Mouse (Mus musculus) neural tube, embryonic 11.5 days (tissue): ENCODE measurements around the gene Fosl1. TPM values are rescaled to one million over a fixed set of nuclear protein-coding genes. Genes with fewer than 3 reads are reported as not detected.
"Not testable (repeated sequence)": the region's sequence is repeated elsewhere in the genome, so short reads cannot be mapped to it uniquely, and the experiment has no call there.

Experiments used
- ATAC-seq: fragments of 200-750 bp; cut with Nextera tagmentation; 2 replicates; pipeline ENCODE4 v1.8.0; 2017; ENCODE audit warnings: moderate number of reproducible peaks, mild to moderate bottlenecking, moderate TSS enrichment, moderate library complexity; ENCODE audit not compliant: insufficient read depth, low FRiP score, low TSS enrichment
- DNase-seq: peaks from one replicate; pipeline ENCODE4 v3.0.0-alpha.2; 2015; ENCODE audit warnings: low spot score
- H3K27ac ChIP-seq: fragments of 300-500 bp; sonication (generic); 2 replicates; pipeline ENCODE4 v1.5.1; 2014; ENCODE audit warnings: low read depth, mild to moderate bottlenecking, low read length
- H3K27me3 ChIP-seq: fragments of 300-500 bp; sonication (generic); 2 replicates; pipeline ENCODE4 v1.6.1; 2014; ENCODE audit warnings: mild to moderate bottlenecking, low read length, mixed read lengths; ENCODE audit not compliant: control insufficient read depth, insufficient read depth
- H3K36me3 ChIP-seq: fragments of 300-500 bp; sonication (generic); 2 replicates; pipeline ENCODE4 v1.6.1; 2014; ENCODE audit warnings: mild to moderate bottlenecking, low read length, moderate library complexity, mixed read lengths; ENCODE audit not compliant: control insufficient read depth, insufficient read depth
- H3K4me1 ChIP-seq: fragments of 300-500 bp; sonication (generic); 2 replicates; pipeline ENCODE4 v1.6.1; 2014; ENCODE audit warnings: low read length, mixed read lengths; ENCODE audit not compliant: control insufficient read depth, insufficient read depth
- H3K4me2 ChIP-seq: fragments of 300-500 bp; sonication (generic); 2 replicates; pipeline ENCODE4 v1.6.1; 2014; ENCODE audit warnings: low read depth, mild to moderate bottlenecking, moderate library complexity
- H3K4me3 ChIP-seq: fragments of 300-500 bp; sonication (generic); 2 replicates; pipeline ENCODE4 v1.5.1; 2014; ENCODE audit warnings: low read depth, low read length
- H3K9ac ChIP-seq: fragments of 300-500 bp; sonication (generic); 2 replicates; pipeline ENCODE4 v1.6.1; 2014; ENCODE audit warnings: mild to moderate bottlenecking, low read length
- H3K9me3 ChIP-seq: fragments of 300-500 bp; sonication (generic); 2 replicates; pipeline ENCODE4 v1.6.1; 2016; ENCODE audit warnings: low read length; ENCODE audit not compliant: control insufficient read depth
- WGBS: fragments of 180-500 bp; shearing (Covaris S2); extraction: QIAGEN DNeasy Blood & Tissue Kit; methylation state at CpG from one replicate; pipeline ENCODE4 v1.1.7; 2014; 5-methylcytosine and 5-hydroxymethylcytosine counted together
- polyA plus RNA-seq: library from polyadenylated mRNA; unstranded; fragments of >200 nt; fragmentation: Nextera tagmentation; extraction: Ambion mirVana; gene quantifications from 2 replicates; pipeline ENCODE4 v1.2.1, GENCODE M21; 2014

Gene Fosl1
- polyA plus RNA-seq, 1 experiment from 2014 or later: not detected

DNA sequence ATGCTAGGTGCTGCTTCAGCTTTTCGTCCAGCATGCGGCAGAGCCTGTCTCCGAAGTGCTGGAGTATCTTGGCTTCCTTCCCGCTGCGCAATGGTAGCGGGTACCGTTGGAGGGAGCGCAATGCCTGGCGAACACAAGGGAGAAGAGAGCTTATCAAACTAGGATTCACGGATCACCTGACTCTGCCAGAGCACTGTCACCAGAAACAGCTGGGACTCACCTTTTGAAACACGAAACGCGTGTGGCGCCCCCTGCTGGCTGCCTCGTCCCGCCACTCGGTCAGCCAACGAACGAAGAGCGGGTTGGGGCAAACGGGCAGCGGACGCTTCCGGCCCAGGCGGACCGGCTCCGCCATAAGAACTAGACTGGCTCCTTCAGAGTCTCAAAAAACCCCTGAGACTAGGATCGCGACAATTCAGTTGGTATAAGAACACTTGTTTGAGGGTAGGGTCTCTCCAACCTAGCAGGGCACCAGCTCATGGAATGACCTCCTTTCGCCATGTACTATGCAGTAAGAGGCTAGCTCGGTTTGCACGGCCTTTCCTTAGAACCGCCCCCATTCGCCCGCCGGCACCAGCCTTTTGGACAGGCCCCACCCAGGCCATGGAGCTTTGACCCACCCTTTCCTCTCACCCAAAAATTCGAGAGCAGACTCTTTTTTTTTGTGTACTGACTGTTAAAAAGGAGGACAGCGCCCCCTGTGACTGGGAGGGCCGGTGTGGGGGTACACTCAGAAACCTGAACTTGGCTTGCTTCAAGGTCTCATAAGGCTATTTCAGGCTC lies 40.6 kb downstream of the Fosl1 start, which contains the start of gene Mus81:
TSS of gene Mus81 (minus strand) at position 635 of the 783 bp plus-strand sequence.
- Histone ChIP-seq H3K27me3 (no peaks in the 10 kb centered on the region), H3K4me3 (peak within 1 kb of the TSS; percentile 44), H3K36me3 (peaks cover 5% of the 10 kb centered on the region), H3K9me3 (no peaks in the 10 kb centered on the region), H3K4me1 (peaks cover 21% of the 10 kb centered on the region), H3K27ac (peak within 1 kb of the TSS; percentile 98), H3K9ac (peak within 1 kb of the TSS; percentile 68), H3K4me2 (peak within 1 kb of the TSS; percentile 56)
- ATAC-seq (peak; percentile 51), DNase-seq (peak; percentile 94)
- 1% methylated on average over 39 of the region's 39 CpGs for WGBS

DNA sequence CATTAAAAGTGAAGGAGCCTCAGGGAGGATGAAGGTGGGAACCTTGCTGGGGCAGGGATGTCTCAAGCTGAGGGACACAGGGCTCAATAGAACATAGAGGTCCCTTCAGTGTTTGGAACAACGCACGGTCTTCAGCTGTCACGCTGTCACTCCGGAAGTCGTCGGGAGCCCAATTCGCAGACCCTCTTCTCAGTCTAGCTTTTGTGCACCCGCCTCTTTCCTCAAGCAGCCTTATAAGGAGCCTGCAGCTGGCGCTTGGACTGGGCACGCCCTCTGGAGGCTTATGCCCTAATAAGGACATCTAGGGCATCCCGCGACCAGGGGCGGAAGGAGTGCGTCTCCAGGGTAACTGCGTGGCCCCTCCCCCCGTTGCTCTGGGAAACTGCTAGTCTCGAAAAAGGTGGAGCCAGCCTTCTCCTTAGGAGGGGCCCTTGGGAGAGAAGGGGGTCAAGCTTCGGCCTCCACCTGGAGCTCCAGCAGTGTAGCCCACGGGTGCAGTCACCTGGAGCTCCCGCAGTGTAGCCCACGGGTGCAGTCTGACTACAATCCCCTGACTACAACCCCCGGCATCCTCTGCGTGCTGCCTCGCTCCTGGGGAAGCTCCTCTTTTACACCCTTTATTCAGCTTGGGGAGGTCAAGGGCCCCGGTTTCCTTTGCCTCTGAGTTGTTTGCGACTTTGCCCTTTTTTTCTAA lies 41.7 kb downstream of the Fosl1 start:
- Histone ChIP-seq H3K4me3 (peak overlapping the region; percentile 44), H3K27ac (peak overlapping the region; percentile 98), H3K27me3 (no peaks in the 10 kb centered on the region), H3K9ac (peak overlapping the region; percentile 68), H3K4me1 (peaks cover 21% of the 10 kb centered on the region), H3K4me2 (peak overlapping the region; percentile 56), H3K36me3 (peaks cover 12% of the 10 kb centered on the region), H3K9me3 (no peaks in the 10 kb centered on the region)
- ATAC-seq (peak; percentile 83), DNase-seq (peak; percentile 98)
- under 1% methylated on average over 26 of the region's 26 CpGs for WGBS

DNA sequence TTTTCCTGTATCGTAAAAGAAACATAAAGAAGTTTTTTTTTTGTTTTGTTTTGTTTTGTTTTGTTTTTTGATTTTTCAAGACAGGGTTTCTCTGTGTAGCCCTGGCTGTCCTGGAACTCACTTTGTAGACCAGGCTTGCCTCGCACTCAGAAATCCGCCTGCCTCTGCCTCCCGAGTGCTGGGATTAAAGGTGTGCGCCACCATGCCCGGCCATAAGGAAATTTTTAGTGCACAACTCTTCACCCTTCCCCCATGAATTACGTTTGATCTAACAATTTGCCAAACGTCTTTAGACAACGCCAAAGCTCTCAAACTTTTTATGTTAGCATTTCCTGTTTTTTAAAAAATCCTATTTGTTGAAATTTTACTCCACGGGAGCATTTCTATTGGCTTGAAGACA lies 42.4 kb downstream of the Fosl1 start:
- WGBS: 55% methylated on average over 10 of the region's 10 CpGs
- Histone ChIP-seq H3K4me1 (peaks cover 21% of the 10 kb centered on the region), H3K36me3 (peaks cover 15% of the 10 kb centered on the region), H3K27ac (0 out of 2 replicates have a peak overlapping the region, but pooled peaks have one; percentile 98), H3K4me2 (0 out of 2 replicates have a peak overlapping the region, but pooled peaks have one; percentile 7)
- H3K9ac ChIP-seq, H3K9me3 ChIP-seq, ATAC-seq, H3K27me3 ChIP-seq, DNase-seq, H3K4me3 ChIP-seq: not testable (repeated sequence)

GRCm38 (mm10) chr19:5490313-5490897 lies 43.1 kb downstream of the Fosl1 start, which contains the start of gene Cfl1:
Cfl1 (plus strand) TSS chr19:5490455.
- WGBS: under 1% methylated on average over 57 of the region's 62 CpGs
- Histone ChIP-seq H3K9me3 (no peaks in the 10 kb centered on the region), H3K4me3 (peak within 1 kb of the TSS; percentile 87), H3K27me3 (no peaks in the 10 kb centered on the region), H3K4me1 (peaks cover 21% of the 10 kb centered on the region), H3K9ac (peak within 1 kb of the TSS; percentile 90), H3K27ac (peak within 1 kb of the TSS; percentile 98), H3K36me3 (peaks cover 14% of the 10 kb centered on the region), H3K4me2 (peak within 1 kb of the TSS; percentile 89)
- DNase-seq (peak; percentile 97), ATAC-seq (peak; percentile 68)

- Histone ChIP-seq H3K4me1 (peaks cover 21% of the 10 kb centered on the region), H3K9me3 (no peaks in the 10 kb centered on the region), H3K27ac (peak overlapping the region; percentile 98), H3K36me3 (peaks cover 17% of the 10 kb centered on the region), H3K27me3 (no peaks in the 10 kb centered on the region), H3K9ac (peak overlapping the region; percentile 90), H3K4me2 (peak overlapping the region; percentile 89), H3K4me3 (peak overlapping the region; percentile 87)
- no peak for ATAC-seq
- DNase-seq: peak; percentile 80
- WGBS: under 1% methylated on average over 59 of the region's 59 CpGs
These were observed 43.8 kb downstream of the Fosl1 start for GRCm38 (mm10) chr19:5490898-5491708.

DNA sequence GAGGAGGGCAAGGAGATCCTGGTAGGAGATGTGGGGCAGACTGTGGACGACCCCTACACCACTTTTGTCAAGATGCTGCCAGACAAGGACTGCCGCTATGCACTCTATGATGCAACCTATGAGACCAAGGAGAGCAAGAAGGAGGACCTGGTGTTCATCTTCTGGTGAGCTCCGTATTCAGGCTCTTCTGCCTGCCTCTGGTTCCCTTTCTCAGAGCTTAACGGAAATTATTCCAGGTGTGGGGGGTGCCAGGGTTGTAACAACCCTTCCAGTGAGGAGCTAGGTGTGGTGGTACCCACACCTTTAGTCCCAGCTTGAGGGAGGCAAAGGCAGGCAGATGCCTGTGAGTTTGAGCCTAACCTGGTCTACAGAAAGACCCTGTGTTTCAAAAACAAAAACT lies 45.3 kb downstream of the Fosl1 start:
- peaks cover 20% of the 10 kb centered on the region for H3K36me3 ChIP-seq

GRCm38 (mm10) chr19:5493301-5493721 lies 46.0 kb downstream of the Fosl1 start:
- Histone ChIP-seq H3K4me1 (peaks cover 14% of the 10 kb centered on the region; the same call in 1 of the 2 replicates), H3K36me3 (peaks cover 22% of the 10 kb centered on the region)
- ATAC-seq, H3K27me3 ChIP-seq, DNase-seq, H3K27ac ChIP-seq, H3K9ac ChIP-seq, H3K4me3 ChIP-seq, H3K4me2 ChIP-seq, H3K9me3 ChIP-seq: not testable (repeated sequence)
- WGBS: 66% methylated on average over 9 of the region's 9 CpGs

More for the DNA sequence above, 45.3 kb downstream of the Fosl1 start:
- Histone ChIP-seq H3K9ac (no peak overlapping the region), H3K4me3 (no peak overlapping the region), H3K4me2 (no peak overlapping the region), H3K27me3 (no peaks in the 10 kb centered on the region), H3K9me3 (no peaks in the 10 kb centered on the region), H3K27ac (no peak overlapping the region), H3K4me1 (peaks cover 14% of the 10 kb centered on the region; the same call in 1 of the 2 replicates)
- no peak for ATAC-seq
- DNase-seq: no peak
- WGBS: 94% methylated on average over 4 of the region's 4 CpGs

DNA sequence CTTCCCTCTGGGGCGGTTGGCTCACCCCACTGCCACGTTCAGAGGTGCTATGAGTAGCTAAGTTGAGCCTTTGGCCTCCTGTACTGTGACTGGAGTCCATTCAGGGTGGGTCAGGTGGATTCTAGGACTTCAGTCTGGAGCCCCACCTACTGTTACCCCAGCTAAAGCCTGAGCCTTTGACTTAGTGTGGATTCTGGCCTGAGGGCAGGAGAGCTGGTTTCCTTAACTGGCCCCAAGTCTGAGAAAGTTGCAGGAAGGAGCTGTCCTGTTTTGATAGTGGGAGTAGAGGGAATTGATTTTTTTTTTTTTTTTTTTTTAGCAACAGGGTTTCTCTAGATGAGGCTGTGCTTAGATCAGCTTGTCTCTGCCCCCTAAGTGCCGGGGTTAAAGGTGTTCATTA lies 47.0 kb downstream of the Fosl1 start:
- no peaks in the 10 kb centered on the region for H3K27me3 ChIP-seq
- WGBS: 87% methylated on average over 3 of the region's 3 CpGs
- H3K27ac ChIP-seq: no peak overlapping the region
- peaks cover 9% of the 10 kb centered on the region; the same call in 1 of the 2 replicates for H3K4me1 ChIP-seq
- DNase-seq (no peak), ATAC-seq (no peak)
- peaks cover 22% of the 10 kb centered on the region for H3K36me3 ChIP-seq
- no peaks in the 10 kb centered on the region for H3K9me3 ChIP-seq
- H3K4me2 ChIP-seq: no peak overlapping the region
- no peak overlapping the region for H3K9ac ChIP-seq
- H3K4me3 ChIP-seq: no peak overlapping the region
